Mouse (Mus musculus): ENCODE measurements around the gene Cel.

Cel gene

GRCm38 (mm10) chr2:28563303-28563702, at the start of gene Cel:
TSS of gene Cel (minus strand) at chr2:28563403.
- WGBS = 86% methylated on average over 6 of the region's 6 CpGs

- whole genome bisulfite sequencing = 86% methylated on average over 10 of the region's 10 CpGs
Observed at GRCm38 (mm10) chr2:28612436-28613063, 49.3 kb upstream of the Cel start.

- WGBS = 85% methylated on average over 17 of the region's 17 CpGs
Observed at GRCm38 (mm10) chr2:28611407-28611787, 48.2 kb upstream of the Cel start.

GRCm38 (mm10) chr2:28610716-28611406, 47.7 kb upstream of the Cel start:
- 74% methylated on average over 12 of the region's 12 CpGs for WGBS

- WGBS = 95% methylated on average over 10 of the region's 10 CpGs
Observed at GRCm38 (mm10) chr2:28609851-28610250, 46.6 kb upstream of the Cel start.

- WGBS = 64% methylated on average over 10 of the region's 10 CpGs
Observed at GRCm38 (mm10) chr2:28607341-28608165, 44.4 kb upstream of the Cel start.

- WGBS = 64% methylated on average over 8 of the region's 8 CpGs
Observed at GRCm38 (mm10) chr2:28606601-28607340, 43.6 kb upstream of the Cel start.

- WGBS = 68% methylated on average over 14 of the region's 14 CpGs
Observed at GRCm38 (mm10) chr2:28605789-28606541, 42.8 kb upstream of the Cel start.

- 88% methylated on average over 5 of the region's 5 CpGs for WGBS
Observed at GRCm38 (mm10) chr2:28603542-28603941, 40.3 kb upstream of the Cel start.

GRCm38 (mm10) chr2:28601720-28602590, 38.8 kb upstream of the Cel start:
- 81% methylated on average over 12 of the region's 12 CpGs for WGBS

GRCm38 (mm10) chr2:28599569-28599900, 36.3 kb upstream of the Cel start:
- 78% methylated on average over 6 of the region's 6 CpGs for WGBS

- WGBS = 77% methylated on average over 12 of the region's 12 CpGs
Observed at GRCm38 (mm10) chr2:28598692-28599568, 35.7 kb upstream of the Cel start.

- 82% methylated on average over 7 of the region's 7 CpGs for WGBS
Observed at GRCm38 (mm10) chr2:28597733-28598547, 34.7 kb upstream of the Cel start.

GRCm38 (mm10) chr2:28596998-28597397, 33.8 kb upstream of the Cel start:
- WGBS = 89% methylated on average over 7 of the region's 7 CpGs

GRCm38 (mm10) chr2:28596021-28596420, 32.8 kb upstream of the Cel start:
- 83% methylated on average over 7 of the region's 7 CpGs for WGBS

GRCm38 (mm10) chr2:28592809-28593208, 29.6 kb upstream of the Cel start:
- WGBS = 19% methylated on average over 15 of the region's 15 CpGs

- WGBS = 59% methylated on average over 2 of the region's 2 CpGs
Observed at GRCm38 (mm10) chr2:28591479-28591878, 28.3 kb upstream of the Cel start.

GRCm38 (mm10) chr2:28588574-28588973, 25.4 kb upstream of the Cel start:
- WGBS = 44% methylated on average over 1 of the region's 1 CpGs
